ENCODE assay signal across 10 mouse cellular contexts in the genomic region with DNA sequence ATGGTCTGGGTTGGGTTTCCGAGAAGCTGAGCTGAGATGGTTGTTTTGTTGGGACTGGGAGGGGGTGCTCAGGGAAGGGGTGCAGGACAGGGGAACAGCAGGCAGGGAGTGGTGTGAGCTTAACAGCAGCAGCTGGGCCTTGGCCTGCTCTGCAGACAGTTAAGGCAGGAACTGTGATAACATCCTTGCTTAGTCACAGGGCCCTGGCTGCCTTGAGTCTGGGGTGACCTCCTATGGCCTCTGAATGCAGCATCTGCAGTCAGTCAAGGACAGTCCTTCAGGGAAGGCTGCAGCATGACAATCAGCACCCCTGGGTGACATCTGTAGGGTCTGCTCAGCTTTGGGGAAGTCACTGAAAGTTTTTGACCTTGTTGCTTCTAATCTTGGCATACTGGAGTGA.
DNase-seq lines count a peak whose midpoint lies in the region; ATAC-seq lines count a peak whose summit lies in the region.
"Had no signal": no experiment of that assay in that cellular context is flagged by ENCODE, and none has a peak within 500 bp of the region (broad histone marks: within the 10 kb centered on the region; RNA-seq: fewer than 3 reads in every experiment).

No protein-coding gene starts in this region.

- ATAC-seq in megakaryocyte-erythroid progenitor cell, adult 5-6 weeks (replicated peaks; ENCODE audit: low FRiP score, low TSS enrichment, poor library complexity, severe bottlenecking): peak; percentile 94

- intact Hi-C loops in left cerebral cortex, postnatal 4 days (cut with DNase I): no loop called here

- DNase-seq in spleen, postnatal 36 days (ENCODE audit: low spot score in 2 of 2): peak; percentile 25
- DNase-seq in spleen, adult 18-20 months: no peak
- DNase-seq in heart, adult 9 months (ENCODE audit: low spot score in 2 of 2): peak; percentile 67 to 73
- peak; percentile 22 to 24 for DNase-seq in kidney, postnatal 36 days
- no peak for DNase-seq in left cerebral cortex, postnatal 4 days
- no peak for DNase-seq in cerebellum, adult 9-10 months
- DNase-seq: gastrocnemius, postnatal 25 days; right cerebral cortex, postnatal 4 days; thymus, postnatal 14 days had no signal

Comparison
In these comparisons a context has a peak if more than half of its experiments do, and no peak if none do; other contexts are left out.
1. DNase-seq: peak in spleen, postnatal 36 days (2 of 2), heart, adult 9 months (2 of 2) and kidney, postnatal 36 days (2 of 2); none in spleen, adult 18-20 months (0 of 2), left cerebral cortex, postnatal 4 days (single experiment) and cerebellum, adult 9-10 months (single experiment).